Mouse (Mus musculus): ENCODE data around the gene Atp11a. TPM values are rescaled to one million over a fixed set of nuclear protein-coding genes. Genes with fewer than 3 reads are reported as not detected.

The Atp11a gene
- total RNA-seq, 2 experiments from 2014 or later = 50.6 to 53.1 TPM

DNA sequence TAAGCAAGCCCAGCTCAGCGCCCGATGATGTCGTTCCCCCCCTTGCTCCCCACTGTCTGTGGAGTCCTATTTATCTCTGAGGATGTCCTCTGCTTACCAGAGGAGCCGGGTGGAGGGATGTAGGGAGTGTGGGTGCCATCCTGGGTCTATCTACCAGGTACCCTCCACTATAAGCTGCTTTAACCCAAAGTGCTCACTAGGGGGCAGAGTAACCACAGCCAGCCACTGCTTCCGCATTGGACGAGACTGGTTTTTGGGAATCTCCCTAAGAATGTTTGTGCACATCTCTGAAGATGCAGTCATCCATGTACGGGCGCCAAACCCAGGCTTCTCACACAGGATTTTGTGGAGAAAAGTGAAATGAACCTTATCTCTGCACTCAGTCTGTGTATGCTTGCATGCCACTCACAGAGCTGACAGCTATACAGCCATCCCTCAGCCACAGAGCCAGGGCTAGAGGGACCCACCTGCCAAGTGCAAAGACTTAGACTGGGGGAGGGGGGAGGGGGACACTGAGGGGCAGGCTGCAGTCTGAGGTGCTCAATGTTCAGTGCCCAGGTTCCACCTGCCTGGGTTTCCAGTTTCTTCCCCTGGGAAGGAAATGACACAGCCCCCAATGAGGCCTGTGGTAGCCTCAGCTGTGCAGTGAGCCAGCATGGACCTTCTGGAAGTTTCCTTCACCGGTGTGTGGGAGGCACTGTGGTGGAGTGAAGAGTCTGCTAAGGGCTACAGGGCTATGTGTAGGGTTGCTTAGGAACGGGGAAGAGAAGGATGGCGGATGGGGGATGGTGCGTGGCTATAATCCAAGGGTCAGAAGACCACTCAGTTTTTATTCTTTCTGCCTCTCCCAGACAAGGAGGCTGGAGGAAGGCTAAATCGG lies 139.9 kb downstream of the Atp11a start:
- peak; percentile 40 to 63 for DNase-seq (ENCODE audit: extremely low spot score in 1 of 2, low spot score in 1 of 2)

DNA sequence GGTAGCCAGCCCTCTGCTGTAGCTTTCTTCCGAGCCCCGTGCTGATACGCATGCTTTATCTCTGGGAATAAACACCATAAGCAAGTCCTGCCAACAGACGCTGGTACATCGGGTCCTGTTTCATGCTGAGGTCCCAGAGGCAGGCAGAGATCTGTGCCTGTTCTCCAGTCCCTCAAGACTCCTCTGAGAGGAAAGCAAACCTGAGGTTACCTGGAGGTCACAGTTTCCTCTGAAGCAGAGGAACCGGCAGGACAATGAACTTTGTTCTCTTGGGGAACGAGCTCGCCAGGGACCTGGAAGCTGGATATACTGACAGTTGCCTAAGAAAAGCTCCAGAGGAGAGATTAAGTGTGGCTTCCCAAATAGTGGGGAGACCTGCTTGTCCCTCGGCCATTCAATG lies 141.0 kb downstream of the Atp11a start:
- DNase-seq (ENCODE audit: extremely low spot score in 1 of 2, low spot score in 1 of 2) = no peak

- no peak for DNase-seq (ENCODE audit: extremely low spot score in 1 of 2, low spot score in 1 of 2)
Measured at GRCm38 (mm10) chr8:12903790-12904415, 147.1 kb downstream of the Atp11a start.

DNA sequence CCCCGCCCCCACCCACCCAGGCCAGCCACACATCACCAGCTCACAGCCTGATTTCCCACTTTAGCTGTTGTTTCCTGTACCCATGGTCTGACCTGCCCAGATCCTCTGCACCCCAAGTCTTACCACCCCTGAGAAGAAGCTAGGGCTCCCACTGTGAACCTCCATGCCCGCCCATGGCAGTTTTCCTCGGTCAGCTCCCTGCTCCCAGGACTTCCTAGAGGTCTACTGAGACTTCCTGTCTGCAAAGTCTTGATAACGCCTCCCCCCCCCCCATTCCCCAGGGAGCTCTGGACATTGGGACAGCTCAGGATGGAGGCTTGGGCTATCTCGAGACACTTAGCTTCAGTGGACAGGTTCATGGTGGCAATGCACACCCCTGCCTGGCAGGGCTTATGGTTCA lies 148.3 kb downstream of the Atp11a start:
- no peak for DNase-seq (ENCODE audit: extremely low spot score in 1 of 2, low spot score in 1 of 2)

GRCm38 (mm10) chr8:12905599-12906321 lies 148.9 kb downstream of the Atp11a start:
- DNase-seq (ENCODE audit: extremely low spot score in 1 of 2, low spot score in 1 of 2) = no peak

DNA sequence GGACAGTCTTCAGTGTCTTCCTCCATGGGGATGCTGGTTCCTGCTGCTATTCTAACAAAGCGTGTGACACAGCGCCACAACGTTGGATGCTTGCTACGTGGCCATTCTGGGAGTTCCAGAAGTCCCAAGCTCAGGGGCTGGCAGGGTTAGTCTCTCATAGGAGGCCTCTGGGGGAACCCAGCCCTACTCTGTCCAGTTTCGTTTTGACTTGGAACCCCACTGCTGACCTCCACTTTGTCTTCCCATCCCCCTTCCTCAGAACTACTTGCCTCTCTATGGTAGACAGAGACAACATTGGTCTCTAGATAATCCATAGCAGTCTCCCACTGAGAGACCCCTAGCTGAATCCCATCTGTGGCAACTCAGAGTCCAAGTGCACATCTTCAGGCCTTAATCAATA lies 149.8 kb downstream of the Atp11a start:
- DNase-seq (ENCODE audit: extremely low spot score in 1 of 2, low spot score in 1 of 2) = no peak

GRCm38 (mm10) chr8:12907730-12908129 lies 150.9 kb downstream of the Atp11a start:
- DNase-seq (ENCODE audit: extremely low spot score in 1 of 2, low spot score in 1 of 2) = no peak

DNA sequence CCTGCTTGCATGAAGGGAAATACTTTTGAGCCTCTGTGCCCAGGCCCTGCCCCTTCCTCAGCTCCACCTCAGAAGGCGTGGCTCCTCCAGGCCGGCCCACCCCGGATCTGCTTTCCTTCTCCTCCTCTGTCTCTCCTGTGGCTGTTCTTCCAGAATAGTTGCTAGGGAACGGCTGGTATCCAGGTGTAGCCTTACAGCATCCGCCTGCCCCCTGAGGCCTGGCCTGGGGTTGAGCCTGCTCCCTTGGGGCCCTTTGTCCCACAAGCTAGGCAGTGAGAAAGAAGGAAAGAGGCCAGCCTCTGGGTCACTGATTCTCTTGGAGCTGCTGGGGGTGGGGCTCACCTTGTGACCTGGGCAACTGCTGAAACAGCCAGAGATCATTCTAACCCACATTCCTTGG lies 155.2 kb downstream of the Atp11a start:
- no peak for DNase-seq (ENCODE audit: extremely low spot score in 1 of 2, low spot score in 1 of 2)

GRCm38 (mm10) chr8:12915187-12916006 lies 158.6 kb downstream of the Atp11a start:
- peak; percentile 44 to 53 for DNase-seq (ENCODE audit: extremely low spot score in 1 of 2, low spot score in 1 of 2)

DNA sequence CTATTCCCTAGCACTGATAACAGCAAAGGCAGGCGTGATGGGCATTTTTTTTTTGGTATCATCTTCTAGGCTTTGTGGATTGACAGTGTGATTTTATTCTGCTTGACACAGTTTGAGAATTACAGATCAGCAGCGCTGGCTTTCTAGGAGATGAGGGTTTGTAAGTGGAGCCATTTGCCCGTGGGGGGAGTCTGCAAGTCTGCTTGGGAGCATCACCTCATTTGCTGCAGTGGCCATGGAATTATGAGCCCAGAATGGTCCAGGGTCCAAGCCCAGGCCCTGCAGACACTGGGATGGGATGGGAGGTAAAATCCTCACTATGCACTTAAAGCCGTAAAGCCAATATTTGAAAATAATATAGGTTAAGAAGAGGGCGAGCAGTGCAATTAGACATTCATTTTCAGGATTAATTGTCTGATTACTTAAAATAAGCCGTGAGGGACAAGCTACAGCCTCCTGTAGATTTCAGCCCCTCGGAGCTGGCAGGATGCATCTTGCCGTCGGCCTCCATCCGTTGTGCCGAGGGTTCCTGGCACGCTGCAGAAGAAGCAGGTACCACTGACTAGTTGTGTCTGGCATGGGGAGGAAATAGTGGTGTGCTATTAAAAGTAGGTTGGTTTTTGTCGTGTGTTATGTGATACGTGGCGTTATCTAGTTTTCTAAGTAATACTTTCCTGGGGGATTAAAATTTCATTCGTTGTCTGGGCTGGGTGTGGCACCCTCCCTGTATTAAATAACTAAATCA lies 159.5 kb downstream of the Atp11a start:
- DNase-seq (ENCODE audit: extremely low spot score in 1 of 2, low spot score in 1 of 2) = no peak

GRCm38 (mm10) chr8:12917029-12917428 lies 160.2 kb downstream of the Atp11a start:
- DNase-seq (ENCODE audit: extremely low spot score in 1 of 2, low spot score in 1 of 2) = peak in 1 of 2 experiments; percentile 24

- DNase-seq (ENCODE audit: extremely low spot score in 1 of 2, low spot score in 1 of 2) = no peak
Measured at GRCm38 (mm10) chr8:12917831-12918230, 161.0 kb downstream of the Atp11a start.

Other genes starting within 250 kb of the Atp11a start
- not detected for gene Spaca7, start 184.0 kb upstream of the Atp11a start, total RNA-seq (2021)
- gene Tubgcp3, start 84.8 kb upstream of the Atp11a start, total RNA-seq (2021) = 10 to 100 TPM; 32.0 to 33.6 TPM
- 100 to 1,000 TPM; 215 to 241 TPM for gene Mcf2l, start 116.8 kb downstream of the Atp11a start, total RNA-seq (2021)